Mouse (Mus musculus): ENCODE measurements around the gene Epha3. TPM values are rescaled to one million over a fixed set of nuclear protein-coding genes. Genes with fewer than 3 reads are reported as not detected.

Epha3 gene
- polyA plus RNA-seq, 1 experiment from 2014 or later, result 76.8 TPM

DNA sequence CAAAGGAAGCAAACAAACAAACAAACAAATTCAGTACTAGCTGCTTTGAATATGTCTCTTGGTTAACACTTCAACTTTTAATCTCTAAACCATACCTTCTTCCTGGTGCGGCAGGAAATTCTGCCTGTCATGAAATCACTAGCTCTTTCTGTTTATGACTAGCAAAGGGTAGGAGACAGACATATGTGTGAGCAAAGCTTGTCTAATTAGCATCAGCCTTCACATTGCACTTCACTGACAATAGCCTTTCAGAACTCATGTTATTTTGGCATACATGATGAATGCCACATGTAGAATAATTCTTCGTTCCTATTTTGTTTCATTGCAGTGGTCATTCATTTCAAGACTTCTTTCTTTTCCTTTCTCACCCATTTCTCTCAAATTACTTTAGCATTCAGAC lies 357.5 kb downstream of the Epha3 start:
- Histone ChIP-seq H3K4me1 (replicated peaks; ENCODE audit: control insufficient read depth, insufficient read depth, low read length) (peaks cover 2% of the 10 kb centered on the region; the same call in 1 of the 2 replicates), H3K36me3 (ENCODE audit: control insufficient read depth, insufficient read depth) (no peaks in the 10 kb centered on the region), H3K9ac (replicated peaks; ENCODE audit: low read depth, low read length) (no peak overlapping the region), H3K27me3 (replicated peaks; ENCODE audit: control insufficient read depth, insufficient read depth, low read length) (no peaks in the 10 kb centered on the region), H3K9me3 (ENCODE audit: control insufficient read depth, low read length) (no peaks in the 10 kb centered on the region), H3K27ac (ENCODE audit: low read length) (no peak overlapping the region), H3K4me3 (replicated peaks; ENCODE audit: low read length) (no peak overlapping the region), H3K4me2 (ENCODE audit: low read length) (no peak overlapping the region)
- peak; percentile 61 for ATAC-seq
- 20% methylated on average over 2 of the region's 2 CpGs for WGBS

DNA sequence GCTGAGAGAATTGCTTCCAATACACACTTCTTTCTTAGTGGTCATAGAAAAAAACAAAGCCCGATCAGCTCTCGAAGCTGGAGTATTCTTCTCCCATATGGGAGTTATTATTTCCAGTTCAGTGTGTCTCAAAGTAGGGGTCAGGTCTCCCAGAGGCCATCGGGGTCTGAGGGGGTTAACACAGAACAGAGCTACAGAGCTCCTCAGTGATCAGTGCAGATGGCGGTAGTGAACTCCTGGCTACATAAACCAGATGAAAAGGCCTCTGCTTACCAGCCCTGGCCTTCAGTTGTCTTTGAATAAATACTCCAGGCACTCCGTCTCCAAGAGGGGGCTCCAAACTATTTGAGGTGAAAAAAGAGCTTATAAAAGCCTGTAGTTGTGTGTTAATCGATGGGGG lies 362.5 kb downstream of the Epha3 start:
- peak; percentile 75 for ATAC-seq
- peaks cover 2% of the 10 kb centered on the region; the same call in 1 of the 2 replicates for H3K4me1 ChIP-seq (replicated peaks; ENCODE audit: control insufficient read depth, insufficient read depth, low read length)
- no peak overlapping the region for H3K9ac ChIP-seq (replicated peaks; ENCODE audit: low read depth, low read length)
- 7% methylated on average over 6 of the region's 6 CpGs for WGBS
- H3K4me2 ChIP-seq (ENCODE audit: low read length), result no peak overlapping the region
- no peaks in the 10 kb centered on the region for H3K9me3 ChIP-seq (ENCODE audit: control insufficient read depth, low read length)
- no peak overlapping the region for H3K4me3 ChIP-seq (replicated peaks; ENCODE audit: low read length)
- H3K27ac ChIP-seq (ENCODE audit: low read length), result no peak overlapping the region
- H3K36me3 ChIP-seq (ENCODE audit: control insufficient read depth, insufficient read depth), result no peaks in the 10 kb centered on the region
- no peaks in the 10 kb centered on the region for H3K27me3 ChIP-seq (replicated peaks; ENCODE audit: control insufficient read depth, insufficient read depth, low read length)

GRCm38 (mm10) chr16:63500975-63501393 lies 363.0 kb downstream of the Epha3 start:
- Histone ChIP-seq H3K4me2 (ENCODE audit: low read length) (no peak overlapping the region), H3K9ac (replicated peaks; ENCODE audit: low read depth, low read length) (no peak overlapping the region), H3K27ac (ENCODE audit: low read length) (no peak overlapping the region)

More at GRCm38 (mm10) chr16:63500975-63501393, 363.0 kb downstream of the Epha3 start:
- 5% methylated on average over 4 of the region's 4 CpGs for WGBS
- H3K9me3 ChIP-seq (ENCODE audit: control insufficient read depth, low read length), result no peaks in the 10 kb centered on the region
- H3K4me1 ChIP-seq (replicated peaks; ENCODE audit: control insufficient read depth, insufficient read depth, low read length), result peaks cover 2% of the 10 kb centered on the region; the same call in 1 of the 2 replicates
- H3K36me3 ChIP-seq (ENCODE audit: control insufficient read depth, insufficient read depth), result no peaks in the 10 kb centered on the region
- ATAC-seq, result peak; percentile 81
- H3K4me3 ChIP-seq (replicated peaks; ENCODE audit: low read length), result no peak overlapping the region
- no peaks in the 10 kb centered on the region for H3K27me3 ChIP-seq (replicated peaks; ENCODE audit: control insufficient read depth, insufficient read depth, low read length)
